In genomic region chr8:91569874-91570273, GRCm38 (mm10) we compare ENCODE assay signal across 12 mouse cellular contexts.
DNase-seq lines count a peak whose midpoint lies in the region; ATAC-seq and TF ChIP-seq lines count a peak whose summit lies in the region.
"Had no signal": no experiment of that assay in that cellular context is flagged by ENCODE, and none has a peak within 500 bp of the region (broad histone marks: within the 10 kb centered on the region; RNA-seq: fewer than 3 reads in every experiment).

No protein-coding gene starts in this region.

- ATAC-seq in stomach, embryonic 16.5 days (ENCODE audit: insufficient read depth, low FRiP score) = no peak

- intact Hi-C loops in gastrocnemius, adult 2 months (cut with DNase I) = loop anchor here (5.0 kb wide), 1 partner anchor 57 kb away; no protein-coding TSS in a partner anchor
- intact Hi-C loops in gastrocnemius, postnatal 36 days (cut with DNase I) = no loop called here

- H3K4me2 ChIP-seq in stomach, embryonic 16.5 days (ENCODE audit: low read depth, low read length) = peak overlapping the region; percentile 10; the same call in 1 of the 2 replicates
- H3K4me2 ChIP-seq: embryonic facial prominence, embryonic 15.5 days; hindbrain, embryonic 15.5 days had no signal

- H3K9ac ChIP-seq in stomach, embryonic 16.5 days (ENCODE audit: low read length) = no peak overlapping the region
- H3K9ac ChIP-seq: embryonic facial prominence, embryonic 15.5 days; hindbrain, embryonic 15.5 days had no signal

- DNase-seq in gastrocnemius, adult 2 months = no peak
- no peak for DNase-seq in gastrocnemius, postnatal 36 days
- DNase-seq in layer of hippocampus, adult 2 months (ENCODE audit: low spot score in 2 of 2) = no peak
- no peak for DNase-seq in layer of hippocampus, adult 8-10 months (ENCODE audit: low spot score in 2 of 2)
- DNase-seq in right cerebral cortex, postnatal 14 days = peak; percentile 13
- no peak for DNase-seq in right cerebral cortex, postnatal 4 days
- no peak for DNase-seq in natural killer cell, adult 2 months (ENCODE audit: low spot score in 2 of 2)
- DNase-seq: adrenal gland, postnatal 25 days; cerebellum, adult 11-12 months had no signal

- no peak for TF ChIP-seq CTCF in gastrocnemius, adult 2 months (IDR thresholded peaks at IDR 0.05)
- no peak for TF ChIP-seq CTCF in layer of hippocampus, adult 2 months (conservative IDR thresholded peaks at IDR 0.05)

- H3K36me3 ChIP-seq in stomach, embryonic 16.5 days (ENCODE audit: control insufficient read depth, insufficient read depth, low read length) = no peaks in the 10 kb centered on the region
- H3K36me3 ChIP-seq: embryonic facial prominence, embryonic 15.5 days; hindbrain, embryonic 15.5 days had no signal

- H3K9me3 ChIP-seq in stomach, embryonic 16.5 days (replicated peaks; ENCODE audit: control insufficient read depth, low read length) = no peaks in the 10 kb centered on the region
- H3K9me3 ChIP-seq: embryonic facial prominence, embryonic 15.5 days; hindbrain, embryonic 15.5 days had no signal

- H3K4me3 ChIP-seq in gastrocnemius, adult 2 months = no peak overlapping the region
- H3K4me3 ChIP-seq in layer of hippocampus, adult 2 months = no peak overlapping the region
- no peak overlapping the region for H3K4me3 ChIP-seq in stomach, embryonic 16.5 days (replicated peaks; ENCODE audit: low read length)
- H3K4me3 ChIP-seq: embryonic facial prominence, embryonic 15.5 days; hindbrain, embryonic 15.5 days had no signal

- peaks cover 29% of the 10 kb centered on the region for H3K4me1 ChIP-seq in stomach, embryonic 16.5 days (ENCODE audit: control insufficient read depth, insufficient read depth, low read length)

- WGBS in stomach, embryonic 16.5 days = 34% methylated on average over 11 of the region's 11 CpGs

- peak overlapping the region; percentile 74; the same call in 1 of the 2 replicates for H3K27ac ChIP-seq in gastrocnemius, adult 2 months
- peak overlapping the region; percentile 52 for H3K27ac ChIP-seq in layer of hippocampus, adult 2 months
- 0 out of 2 replicates have a peak overlapping the region, but pooled peaks have one; percentile 6 for H3K27ac ChIP-seq in stomach, embryonic 16.5 days (ENCODE audit: low read length)
- H3K27ac ChIP-seq: embryonic facial prominence, embryonic 15.5 days; hindbrain, embryonic 15.5 days had no signal

- no peaks in the 10 kb centered on the region for H3K27me3 ChIP-seq in stomach, embryonic 16.5 days (ENCODE audit: control insufficient read depth, insufficient read depth, low read length)

Comparison
In these comparisons a context has a peak if more than half of its experiments do, and no peak if none do; other contexts are left out.
1. H3K27ac ChIP-seq: peak in every context shown above with its lines; median percentile 74 in gastrocnemius, adult 2 months; 52 in layer of hippocampus, adult 2 months; 6 in stomach, embryonic 16.5 days.